Mouse (Mus musculus): ENCODE measurements around the gene Thumpd3. TPM values are rescaled to one million over a fixed set of nuclear protein-coding genes. Genes with fewer than 3 reads are reported as not detected.

Gene Thumpd3
- polyA plus RNA-seq, 1 experiment from 2014 or later, result 43.4 TPM

DNA sequence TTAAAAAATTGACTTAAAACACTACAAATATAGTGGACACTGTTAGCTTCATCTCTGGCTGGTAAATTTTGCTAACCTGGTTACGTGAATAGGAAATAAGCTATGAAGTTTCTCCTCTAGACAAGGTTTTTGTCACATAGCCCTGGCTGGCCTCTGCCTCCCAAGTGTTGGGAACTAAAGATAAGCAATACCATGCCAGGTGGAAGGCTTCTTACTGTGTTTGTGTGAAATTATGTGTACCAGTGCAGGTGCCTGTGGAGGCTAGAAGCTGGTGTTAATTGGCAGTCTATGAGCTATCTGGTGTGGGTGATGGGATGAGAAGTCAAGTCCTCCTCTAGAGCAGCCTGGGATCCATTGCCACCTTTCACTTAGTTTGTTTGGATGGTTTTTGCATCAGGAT lies 23.1 kb downstream of the Thumpd3 start:
- no peak overlapping the region for H3K4me2 ChIP-seq (ENCODE audit: low read depth, low read length)
- H3K4me3 ChIP-seq (ENCODE audit: low read length), result no peak overlapping the region
- H3K9me3 ChIP-seq (replicated peaks; ENCODE audit: control insufficient read depth, low read length), result no peaks in the 10 kb centered on the region
- ATAC-seq (replicated peaks; ENCODE audit: extremely low read depth, insufficient read depth, low FRiP score), result no peak
- WGBS, result 92% methylated on average over 1 of the region's 1 CpGs
- peaks cover 8% of the 10 kb centered on the region for H3K4me1 ChIP-seq (ENCODE audit: control insufficient read depth, insufficient read depth, low read length)
- no peaks in the 10 kb centered on the region for H3K27me3 ChIP-seq (ENCODE audit: control insufficient read depth, insufficient read depth, low read length)
- H3K9ac ChIP-seq (ENCODE audit: low read length), result no peak overlapping the region
- H3K27ac ChIP-seq (ENCODE audit: low read length), result no peak overlapping the region
- peaks cover 32% of the 10 kb centered on the region for H3K36me3 ChIP-seq (ENCODE audit: control insufficient read depth, insufficient read depth)

DNA sequence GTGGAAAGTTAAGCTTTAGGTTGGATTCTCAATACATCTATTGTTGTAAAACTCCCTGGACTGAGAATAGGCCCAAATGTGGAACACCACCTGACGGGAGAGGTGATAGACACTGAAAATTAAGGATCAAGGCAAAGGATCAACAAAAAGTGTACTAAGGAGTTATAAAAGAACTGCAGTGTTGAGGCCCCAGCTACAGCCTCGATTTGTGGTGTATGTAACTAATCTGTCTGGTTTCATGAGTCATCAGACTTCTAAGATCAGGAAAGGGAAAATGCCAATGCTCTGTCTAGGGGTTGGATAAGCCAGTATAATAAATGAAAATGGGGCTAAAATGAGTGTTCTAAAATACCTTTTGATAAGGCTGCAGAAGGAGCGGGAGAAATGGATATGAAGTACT lies 29.2 kb downstream of the Thumpd3 start:
- ATAC-seq (replicated peaks; ENCODE audit: extremely low read depth, insufficient read depth, low FRiP score), result no peak
- Histone ChIP-seq H3K4me1 (ENCODE audit: control insufficient read depth, insufficient read depth, low read length) (peaks cover 23% of the 10 kb centered on the region), H3K4me2 (ENCODE audit: low read depth, low read length) (peak overlapping the region; percentile 89), H3K9ac (ENCODE audit: low read length) (peak overlapping the region; percentile 83), H3K27me3 (ENCODE audit: control insufficient read depth, insufficient read depth, low read length) (no peaks in the 10 kb centered on the region), H3K9me3 (replicated peaks; ENCODE audit: control insufficient read depth, low read length) (no peaks in the 10 kb centered on the region), H3K36me3 (ENCODE audit: control insufficient read depth, insufficient read depth) (no peaks in the 10 kb centered on the region; the same call in 1 of the 2 replicates), H3K4me3 (ENCODE audit: low read length) (peak overlapping the region; percentile 70), H3K27ac (ENCODE audit: low read length) (peak overlapping the region; percentile 100)
- WGBS, result 13% methylated on average over 3 of the region's 3 CpGs

DNA sequence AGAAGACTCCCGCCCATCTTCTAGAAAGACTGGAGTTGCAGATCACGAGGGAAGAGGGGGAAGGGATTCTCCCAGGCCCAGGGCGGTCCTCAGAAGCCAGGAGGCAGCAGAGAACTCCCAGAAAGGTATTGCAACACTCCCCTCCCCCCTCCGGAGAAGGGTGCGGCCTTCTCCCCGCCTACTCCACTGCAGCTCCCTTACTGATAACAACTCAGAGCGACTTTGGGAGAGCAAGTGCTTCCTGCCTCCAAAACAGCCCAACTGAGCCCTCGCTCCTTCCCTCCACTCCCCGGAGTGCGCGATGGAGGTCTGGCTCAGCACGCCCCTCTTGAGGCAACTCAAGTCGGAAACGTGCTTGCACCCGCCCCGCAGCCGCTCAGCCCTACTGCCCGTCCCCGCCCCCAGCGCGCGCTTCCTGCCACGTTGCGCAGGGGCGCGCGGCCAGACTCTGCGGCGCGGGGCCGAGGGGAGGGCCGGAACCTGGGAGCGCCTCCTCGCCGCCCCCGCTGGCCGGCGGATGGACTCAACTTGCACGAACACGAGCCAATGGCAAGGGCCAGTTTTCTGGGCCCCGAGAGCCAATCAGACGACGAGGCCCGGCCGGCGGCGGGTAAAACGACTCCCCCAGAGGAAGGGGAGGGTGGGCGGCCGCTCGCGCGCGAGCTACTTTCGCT lies 30.1 kb downstream of the Thumpd3 start:
- Histone ChIP-seq H3K4me1 (ENCODE audit: control insufficient read depth, insufficient read depth, low read length) (peaks cover 25% of the 10 kb centered on the region), H3K4me2 (ENCODE audit: low read depth, low read length) (peak overlapping the region; percentile 89), H3K36me3 (ENCODE audit: control insufficient read depth, insufficient read depth) (no peaks in the 10 kb centered on the region; the same call in 1 of the 2 replicates), H3K27ac (ENCODE audit: low read length) (peak overlapping the region; percentile 100), H3K4me3 (ENCODE audit: low read length) (peak overlapping the region; percentile 70), H3K9me3 (replicated peaks; ENCODE audit: control insufficient read depth, low read length) (no peaks in the 10 kb centered on the region), H3K9ac (ENCODE audit: low read length) (peak overlapping the region; percentile 83), H3K27me3 (ENCODE audit: control insufficient read depth, insufficient read depth, low read length) (no peaks in the 10 kb centered on the region)
- WGBS, result under 1% methylated on average over 44 of the region's 55 CpGs
- peak; percentile 88 for ATAC-seq (replicated peaks; ENCODE audit: extremely low read depth, insufficient read depth, low FRiP score)

DNA sequence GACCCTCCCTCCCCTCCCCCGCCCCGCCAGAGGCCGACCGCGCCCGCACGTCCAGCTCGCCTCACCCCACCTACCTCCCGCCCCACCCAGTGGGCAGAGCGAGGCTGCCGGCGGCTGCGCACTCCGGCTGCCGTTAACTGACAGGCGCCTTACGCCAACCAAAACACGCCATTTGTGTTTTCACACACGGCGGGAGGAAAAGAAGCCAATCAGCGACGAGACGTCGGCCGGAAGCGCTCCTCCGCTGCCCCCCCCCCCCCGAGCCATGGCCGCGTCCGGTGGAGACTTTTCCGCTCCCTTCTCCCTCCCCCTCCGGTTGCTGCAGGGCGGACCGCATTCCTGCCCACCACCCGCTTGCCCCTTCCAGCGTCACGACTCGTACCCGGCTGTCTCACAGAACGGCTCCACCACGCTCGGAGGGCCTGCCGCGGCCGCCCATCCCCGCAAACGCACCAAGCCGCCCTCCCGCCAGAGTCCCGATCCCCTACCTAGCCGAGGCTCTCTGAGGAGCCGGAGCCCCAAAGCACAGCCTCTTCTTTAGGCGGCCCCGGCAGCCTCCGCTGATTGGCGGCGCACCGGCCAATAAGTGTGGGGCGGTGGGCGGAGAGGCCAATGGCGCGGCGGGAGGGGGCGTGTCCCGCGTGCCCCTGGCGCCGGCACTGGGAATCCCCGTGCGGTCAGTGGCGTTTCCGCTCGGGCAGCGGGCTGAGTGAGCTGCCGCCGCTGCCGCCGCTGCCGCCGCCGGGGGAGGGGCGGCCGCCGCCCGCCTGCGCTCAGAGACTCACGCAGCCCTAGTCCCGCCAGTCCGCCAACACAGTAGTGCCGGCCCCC lies 30.9 kb downstream of the Thumpd3 start, which contains the start of gene Setd5:
Setd5 (plus strand) TSS at position 680 of the 831 bp plus-strand sequence.
- peak within 1 kb of the TSS; percentile 89 for H3K9ac ChIP-seq (ENCODE audit: low read length)
- H3K4me3 ChIP-seq (ENCODE audit: low read length), result peak within 1 kb of the TSS; percentile 70
- peaks cover 29% of the 10 kb centered on the region for H3K4me1 ChIP-seq (ENCODE audit: control insufficient read depth, insufficient read depth, low read length)
- no peaks in the 10 kb centered on the region for H3K27me3 ChIP-seq (ENCODE audit: control insufficient read depth, insufficient read depth, low read length)
- no peaks in the 10 kb centered on the region for H3K36me3 ChIP-seq (ENCODE audit: control insufficient read depth, insufficient read depth)
- H3K4me2 ChIP-seq (ENCODE audit: low read depth, low read length), result peak within 1 kb of the TSS; percentile 89
- no peaks in the 10 kb centered on the region for H3K9me3 ChIP-seq (replicated peaks; ENCODE audit: control insufficient read depth, low read length)
- ATAC-seq (replicated peaks; ENCODE audit: extremely low read depth, insufficient read depth, low FRiP score), result peak; percentile 90
- peak within 1 kb of the TSS; percentile 100 for H3K27ac ChIP-seq (ENCODE audit: low read length)
- under 1% methylated on average over 75 of the region's 91 CpGs for WGBS

GRCm38 (mm10) chr6:113077569-113078030 lies 31.6 kb downstream of the Thumpd3 start:
- peak overlapping the region; percentile 89 for H3K9ac ChIP-seq (ENCODE audit: low read length)
- no peaks in the 10 kb centered on the region for H3K36me3 ChIP-seq (ENCODE audit: control insufficient read depth, insufficient read depth)
- H3K4me3 ChIP-seq (ENCODE audit: low read length), result peak overlapping the region; percentile 70
- peaks cover 34% of the 10 kb centered on the region for H3K4me1 ChIP-seq (ENCODE audit: control insufficient read depth, insufficient read depth, low read length)
- H3K4me2 ChIP-seq (ENCODE audit: low read depth, low read length), result peak overlapping the region; percentile 83
- H3K27me3 ChIP-seq (ENCODE audit: control insufficient read depth, insufficient read depth, low read length), result no peaks in the 10 kb centered on the region
- H3K9me3 ChIP-seq (replicated peaks; ENCODE audit: control insufficient read depth, low read length), result no peaks in the 10 kb centered on the region
- ATAC-seq (replicated peaks; ENCODE audit: extremely low read depth, insufficient read depth, low FRiP score), result no peak
- 0% methylated on average over 28 of the region's 28 CpGs for WGBS
- H3K27ac ChIP-seq (ENCODE audit: low read length), result peak overlapping the region; percentile 100

DNA sequence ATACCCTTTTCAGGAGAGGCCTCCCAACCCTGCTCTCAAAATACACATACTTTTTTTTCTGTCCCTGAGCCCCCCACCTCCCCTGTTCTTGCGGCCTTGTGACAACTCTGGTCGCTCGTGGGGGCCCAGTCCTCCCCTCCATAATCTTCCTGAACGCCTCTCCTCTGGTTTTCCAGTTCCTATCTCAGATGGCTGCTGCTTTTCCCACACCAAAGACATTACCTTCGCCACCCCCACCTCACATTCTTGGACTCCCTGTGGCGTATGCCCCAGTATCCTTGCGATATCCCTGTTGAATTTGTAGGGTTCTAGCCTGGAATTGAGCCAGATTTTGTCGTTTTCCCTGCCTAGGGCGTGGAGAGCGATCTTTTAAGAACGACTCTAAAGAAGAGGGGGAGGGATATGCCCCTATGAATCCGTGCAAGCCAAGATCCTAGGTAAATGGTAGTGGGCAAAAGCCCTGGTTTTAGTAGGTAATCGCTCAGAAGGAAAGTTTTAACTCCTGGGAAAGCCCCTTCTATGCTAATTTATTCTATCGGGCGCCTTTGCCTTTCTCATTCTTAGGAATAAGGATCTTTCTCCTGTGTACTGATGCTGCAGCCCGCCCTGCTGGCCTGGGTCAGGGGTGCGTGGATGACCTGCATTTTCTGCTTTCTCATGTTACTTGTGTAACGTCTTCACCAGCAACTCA lies 32.2 kb downstream of the Thumpd3 start:
- ATAC-seq (replicated peaks; ENCODE audit: extremely low read depth, insufficient read depth, low FRiP score), result no peak
- H3K4me1 ChIP-seq (ENCODE audit: control insufficient read depth, insufficient read depth, low read length), result peaks cover 34% of the 10 kb centered on the region
- H3K4me3 ChIP-seq (ENCODE audit: low read length), result peak overlapping the region; percentile 70
- WGBS, result under 1% methylated on average over 18 of the region's 18 CpGs
- H3K4me2 ChIP-seq (ENCODE audit: low read depth, low read length), result peak overlapping the region; percentile 83
- no peaks in the 10 kb centered on the region for H3K9me3 ChIP-seq (replicated peaks; ENCODE audit: control insufficient read depth, low read length)
- no peaks in the 10 kb centered on the region for H3K36me3 ChIP-seq (ENCODE audit: control insufficient read depth, insufficient read depth)
- peak overlapping the region; percentile 89 for H3K9ac ChIP-seq (ENCODE audit: low read length)
- no peaks in the 10 kb centered on the region for H3K27me3 ChIP-seq (ENCODE audit: control insufficient read depth, insufficient read depth, low read length)
- H3K27ac ChIP-seq (ENCODE audit: low read length), result peak overlapping the region; percentile 100

DNA sequence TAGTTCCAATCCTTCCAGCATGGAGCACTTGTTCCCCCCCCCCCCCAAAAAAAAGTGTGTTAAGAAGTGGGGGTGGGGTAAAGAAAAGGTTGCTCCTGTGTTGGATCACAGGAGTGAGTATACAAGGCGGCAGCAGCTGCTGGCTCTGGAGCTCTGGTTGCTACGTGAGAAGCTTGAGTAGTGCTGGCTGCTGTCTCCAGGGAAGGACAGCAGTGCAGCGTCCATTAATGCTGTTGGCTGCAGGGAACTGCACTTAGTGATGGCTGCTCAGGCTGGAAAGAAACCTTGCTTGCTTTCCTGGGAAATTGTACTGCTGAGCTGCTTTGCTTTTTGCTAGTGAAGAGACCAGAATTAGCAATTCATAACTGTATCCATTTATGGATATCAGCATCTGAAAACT lies 33.5 kb downstream of the Thumpd3 start:
- Histone ChIP-seq H3K9me3 (replicated peaks; ENCODE audit: control insufficient read depth, low read length) (no peaks in the 10 kb centered on the region), H3K27ac (ENCODE audit: low read length) (peak overlapping the region; percentile 67), H3K36me3 (ENCODE audit: control insufficient read depth, insufficient read depth) (no peaks in the 10 kb centered on the region), H3K4me1 (ENCODE audit: control insufficient read depth, insufficient read depth, low read length) (peaks cover 34% of the 10 kb centered on the region), H3K27me3 (ENCODE audit: control insufficient read depth, insufficient read depth, low read length) (no peaks in the 10 kb centered on the region), H3K4me3 (ENCODE audit: low read length) (peak overlapping the region; percentile 44), H3K9ac (ENCODE audit: low read length) (peak overlapping the region; percentile 58), H3K4me2 (ENCODE audit: low read depth, low read length) (peak overlapping the region; percentile 83)
- no peak for ATAC-seq (replicated peaks; ENCODE audit: extremely low read depth, insufficient read depth, low FRiP score)
- 0% methylated on average over 3 of the region's 3 CpGs for WGBS

DNA sequence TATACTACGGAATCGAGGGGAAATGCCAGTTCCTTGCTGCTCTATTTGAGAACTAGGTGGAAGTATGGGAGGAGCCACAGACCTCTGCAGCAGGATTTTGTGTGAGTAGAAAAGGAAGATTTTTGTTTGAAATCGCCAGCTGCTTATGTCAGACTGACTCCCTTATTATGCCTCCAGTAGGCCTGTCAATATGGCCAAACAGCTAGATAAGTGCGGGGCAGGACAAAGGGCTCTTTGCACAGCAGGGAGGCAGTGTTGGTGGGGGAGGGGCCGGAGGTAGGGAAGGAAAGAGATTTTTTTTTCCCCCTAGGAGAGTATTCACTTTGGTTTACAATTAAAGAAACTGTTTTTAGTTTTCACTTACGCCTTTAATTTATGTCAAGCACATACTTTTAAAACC lies 36.2 kb downstream of the Thumpd3 start:
- H3K9me3 ChIP-seq (replicated peaks; ENCODE audit: control insufficient read depth, low read length), result no peaks in the 10 kb centered on the region
- H3K27me3 ChIP-seq (ENCODE audit: control insufficient read depth, insufficient read depth, low read length), result no peaks in the 10 kb centered on the region
- H3K27ac ChIP-seq (ENCODE audit: low read length), result peak overlapping the region; percentile 53; the same call in 1 of the 2 replicates
- peak overlapping the region; percentile 55 for H3K9ac ChIP-seq (ENCODE audit: low read length)
- peaks cover 27% of the 10 kb centered on the region for H3K4me1 ChIP-seq (ENCODE audit: control insufficient read depth, insufficient read depth, low read length)
- peak overlapping the region; percentile 28; the same call in 1 of the 2 replicates for H3K4me3 ChIP-seq (ENCODE audit: low read length)
- peak overlapping the region; percentile 53 for H3K4me2 ChIP-seq (ENCODE audit: low read depth, low read length)
- H3K36me3 ChIP-seq (ENCODE audit: control insufficient read depth, insufficient read depth), result no peaks in the 10 kb centered on the region
- WGBS, result 16% methylated on average over 6 of the region's 6 CpGs
- no peak for ATAC-seq (replicated peaks; ENCODE audit: extremely low read depth, insufficient read depth, low FRiP score)
